Mouse (Mus musculus): ENCODE results near the gene Trim25. TPM values are rescaled to one million over a fixed set of nuclear protein-coding genes. Genes with fewer than 3 reads are reported as not detected.
"Not testable (repeated sequence)": the region's sequence is repeated elsewhere in the genome, so short reads cannot be mapped to it uniquely, and the experiment has no call there.

Gene Trim25
- total RNA-seq, 2 experiments from 2014 or later: 20.5 to 22.7 TPM

DNA sequence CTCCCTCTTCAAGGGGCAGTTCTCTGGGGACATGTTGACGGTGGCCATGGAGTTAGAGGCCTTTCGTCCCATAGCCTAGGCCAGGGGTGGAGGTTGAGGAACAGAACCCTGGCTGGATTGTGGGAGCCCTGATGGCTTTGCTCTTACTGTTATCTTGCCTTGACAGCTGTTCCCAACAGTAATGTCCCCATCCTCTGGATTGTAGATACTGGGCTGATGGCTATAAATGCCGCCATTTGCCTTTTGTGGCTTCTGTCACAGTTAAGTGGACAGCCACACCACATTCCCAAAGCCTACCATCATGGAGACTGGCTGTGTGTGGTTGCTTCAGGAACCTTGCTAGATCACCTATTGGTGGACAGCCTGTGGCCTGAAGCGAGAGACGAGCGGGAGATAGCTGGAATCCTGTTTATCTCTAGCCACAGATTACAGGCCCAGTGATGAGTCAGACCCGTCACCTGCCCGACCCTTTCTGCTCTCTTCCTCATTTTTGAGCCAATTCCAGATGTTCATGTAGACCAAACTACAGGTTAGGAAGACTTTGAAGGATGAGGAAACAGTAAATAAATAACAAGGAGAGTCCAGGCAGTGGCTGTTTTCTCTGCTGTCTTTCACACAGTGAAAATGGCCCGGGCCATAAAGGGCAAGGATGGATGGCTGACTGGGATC lies 18.5 kb downstream of the Trim25 start:
- intact Hi-C loops (cut with DNase I): no loop called here
- no peak for DNase-seq (ENCODE audit: low spot score)

DNA sequence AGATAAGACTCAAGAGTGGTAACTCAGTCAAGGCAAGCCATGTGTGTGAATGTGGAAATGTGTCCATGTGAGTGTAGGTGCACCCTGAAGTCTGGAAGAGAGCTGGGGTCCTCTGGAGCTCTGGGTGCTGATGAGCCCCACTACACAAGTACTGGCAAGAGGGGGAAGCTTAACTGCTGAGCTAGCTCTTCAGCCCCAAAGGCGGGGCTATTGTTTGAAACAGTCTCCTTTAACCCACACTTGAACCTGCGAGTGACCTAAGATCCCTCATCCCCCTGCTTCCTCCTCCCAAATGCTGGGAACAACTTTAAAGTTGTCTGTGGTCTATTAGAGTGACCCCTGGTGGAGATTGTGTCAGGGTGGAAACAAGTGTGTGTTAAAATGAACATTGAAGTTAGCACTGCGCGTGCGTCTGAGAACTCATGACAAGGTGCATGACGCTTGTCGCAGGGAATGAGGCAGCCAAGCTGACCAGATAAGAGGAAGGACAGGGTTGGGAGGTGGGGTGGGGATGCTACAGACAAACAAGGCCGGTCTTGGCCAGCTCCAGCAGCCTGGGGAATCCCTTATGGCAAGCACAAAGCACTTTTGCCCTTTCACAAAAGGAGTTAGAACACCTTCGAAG lies 21.6 kb downstream of the Trim25 start:
- intact Hi-C loops (cut with DNase I): no loop called here

DNA sequence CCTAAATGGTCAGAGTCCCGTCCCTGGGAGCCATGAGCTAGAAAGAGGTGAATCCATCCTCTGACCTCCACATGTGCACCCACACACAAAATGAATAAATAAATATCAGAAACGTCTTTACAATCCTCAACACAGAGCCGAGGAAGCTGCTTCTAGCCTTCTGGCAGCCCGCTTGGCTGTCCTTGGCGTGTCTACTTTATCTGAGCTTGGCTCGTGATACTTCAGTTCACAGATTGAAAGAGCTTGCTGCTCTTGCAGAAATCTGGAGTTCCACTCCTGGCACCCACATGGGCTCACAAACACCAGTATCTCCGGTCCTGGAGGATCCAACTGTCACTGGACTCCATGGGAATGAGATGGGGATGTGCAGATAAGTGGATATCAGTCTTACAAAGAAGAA lies 22.5 kb downstream of the Trim25 start:
- intact Hi-C loops (cut with DNase I): loop anchor here (2.0 kb wide), 1 partner anchor 17 kb away; no protein-coding TSS in a partner anchor
- no peak for DNase-seq (ENCODE audit: low spot score)

More for the DNA sequence above, 21.6 kb downstream of the Trim25 start:
- DNase-seq (ENCODE audit: low spot score): no peak

DNA sequence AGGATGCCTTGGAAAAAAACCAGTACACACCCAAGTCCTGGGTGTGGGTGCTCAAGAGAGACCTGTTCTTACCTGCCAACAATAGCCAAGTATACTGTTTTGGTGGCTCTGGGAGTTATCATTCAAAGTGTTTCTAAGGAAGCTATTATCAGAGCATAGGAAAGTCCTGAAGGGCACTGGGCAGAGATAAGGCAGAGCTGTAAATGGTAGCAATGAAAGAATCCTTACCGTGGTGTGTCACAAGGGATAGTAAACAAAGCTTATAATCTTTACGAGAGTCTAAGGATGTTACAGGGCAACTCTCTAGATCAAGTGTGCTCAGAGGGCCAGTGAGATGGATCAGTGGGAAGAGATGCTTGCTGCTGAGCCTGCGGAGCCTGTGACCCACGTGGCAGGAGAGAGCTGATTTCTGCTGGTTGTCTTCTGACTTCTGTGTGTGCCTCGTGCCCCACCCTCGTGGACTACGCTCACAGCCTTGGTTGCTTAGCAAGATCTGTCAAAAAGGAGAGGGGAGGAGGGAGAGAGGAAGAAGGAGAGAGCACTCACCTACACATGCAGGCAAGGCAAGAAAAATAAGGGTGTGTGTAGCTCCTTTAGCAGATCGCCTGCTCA lies 23.1 kb downstream of the Trim25 start:
- intact Hi-C loops (cut with DNase I): loop anchor here (2.0 kb wide), 1 partner anchor 17 kb away; no protein-coding TSS in a partner anchor
- no peak for DNase-seq (ENCODE audit: low spot score)

DNA sequence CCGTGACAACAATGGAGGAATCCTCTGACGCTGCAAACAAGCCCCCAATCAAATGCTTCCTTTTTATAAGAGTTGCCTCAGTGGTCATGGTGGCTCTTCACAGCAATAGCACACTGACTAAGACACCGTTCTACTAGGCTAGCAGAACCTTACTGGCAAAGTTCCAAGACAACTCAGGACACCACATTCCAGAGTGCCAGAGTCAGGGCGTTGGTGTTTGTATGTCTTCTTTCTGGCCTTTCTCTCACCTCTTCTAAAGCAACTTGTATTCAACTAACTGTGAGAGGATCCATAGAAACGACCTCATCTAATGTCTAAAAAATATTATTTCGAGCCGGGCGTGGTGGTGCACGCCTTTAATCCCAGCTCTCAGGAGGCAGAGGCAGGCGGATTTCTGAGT lies 24.3 kb downstream of the Trim25 start:
- intact Hi-C loops (cut with DNase I): loop anchor here (2.0 kb wide), 1 partner anchor 19 kb away; no protein-coding TSS in a partner anchor
- no peak for DNase-seq (ENCODE audit: low spot score)

DNA sequence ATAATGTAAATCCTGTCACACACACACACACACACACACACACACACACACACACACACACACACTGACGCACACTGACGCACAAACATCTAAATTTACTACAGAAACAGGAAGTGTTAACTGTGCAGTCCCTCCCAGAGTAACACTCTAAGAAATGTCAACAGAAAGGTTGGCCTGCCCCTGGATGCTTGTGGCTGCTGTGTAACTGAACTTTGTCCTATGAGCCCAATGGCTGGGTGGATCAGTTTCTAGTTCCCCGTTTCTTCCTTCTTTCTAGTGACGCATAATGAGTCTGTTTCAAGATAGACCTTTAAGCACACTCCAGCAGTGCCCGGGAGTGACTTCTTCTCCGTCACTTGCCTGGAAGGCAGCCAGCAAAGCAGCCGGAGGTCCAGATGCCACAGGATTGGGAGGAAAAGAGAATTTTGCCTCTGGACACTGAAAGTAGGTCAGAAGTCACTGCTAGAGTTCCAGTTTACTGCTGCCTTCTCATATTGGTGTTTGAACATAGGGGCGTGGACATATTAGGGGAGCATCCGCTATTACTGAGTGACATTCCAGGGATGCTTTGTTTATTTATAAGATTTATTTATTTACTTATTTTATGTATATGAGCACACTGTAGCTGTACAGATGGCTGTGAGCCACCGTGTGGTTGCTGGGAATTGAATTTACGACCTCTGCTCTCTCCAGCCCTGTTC lies 25.2 kb downstream of the Trim25 start:
- intact Hi-C loops (cut with DNase I): no loop called here

DNA sequence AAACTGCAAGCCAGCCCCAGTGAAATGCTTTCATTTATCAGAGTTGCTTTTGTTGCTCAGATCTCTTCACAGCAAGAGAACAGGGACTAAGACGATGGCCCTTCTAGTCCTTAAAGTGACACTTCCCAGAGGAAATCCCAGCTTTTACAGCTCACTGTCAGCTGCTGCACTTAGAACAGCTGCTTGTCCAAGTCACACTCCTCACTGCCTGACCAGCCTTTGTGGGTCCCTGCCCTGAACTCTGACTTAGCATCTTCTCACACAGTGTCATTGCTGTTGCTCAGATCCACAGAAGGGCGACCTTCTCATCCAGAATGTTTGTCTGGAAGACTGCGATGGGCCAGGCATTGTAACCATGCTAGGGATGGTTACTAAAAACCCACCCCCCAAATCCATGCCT lies 26.4 kb downstream of the Trim25 start:
- DNase-seq (ENCODE audit: low spot score): no peak
- intact Hi-C loops (cut with DNase I): no loop called here

More for the DNA sequence above, 25.2 kb downstream of the Trim25 start:
- DNase-seq (ENCODE audit: low spot score): peak; percentile 77

DNA sequence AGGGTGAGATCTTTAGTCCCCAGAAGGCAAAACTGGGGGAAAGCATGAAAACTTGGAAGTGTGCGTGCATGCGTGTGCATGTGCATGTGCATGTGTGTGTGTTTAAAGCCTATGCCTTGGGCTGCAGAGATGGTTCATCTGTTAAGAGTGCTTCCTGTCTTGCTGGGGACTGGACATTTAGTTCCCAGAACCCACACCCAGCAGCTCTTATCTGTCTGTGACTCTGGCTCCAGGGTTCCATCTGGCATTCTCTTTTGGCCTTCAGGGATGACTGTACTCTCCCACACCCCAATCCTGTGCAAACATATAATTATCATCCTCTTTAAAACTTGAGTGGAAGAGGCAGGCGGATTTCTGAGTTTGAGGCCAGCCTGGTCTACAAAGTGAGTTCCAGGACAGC lies 26.9 kb downstream of the Trim25 start:
- intact Hi-C loops (cut with DNase I): no loop called here
- peak; percentile 17 for DNase-seq (ENCODE audit: low spot score)

DNA sequence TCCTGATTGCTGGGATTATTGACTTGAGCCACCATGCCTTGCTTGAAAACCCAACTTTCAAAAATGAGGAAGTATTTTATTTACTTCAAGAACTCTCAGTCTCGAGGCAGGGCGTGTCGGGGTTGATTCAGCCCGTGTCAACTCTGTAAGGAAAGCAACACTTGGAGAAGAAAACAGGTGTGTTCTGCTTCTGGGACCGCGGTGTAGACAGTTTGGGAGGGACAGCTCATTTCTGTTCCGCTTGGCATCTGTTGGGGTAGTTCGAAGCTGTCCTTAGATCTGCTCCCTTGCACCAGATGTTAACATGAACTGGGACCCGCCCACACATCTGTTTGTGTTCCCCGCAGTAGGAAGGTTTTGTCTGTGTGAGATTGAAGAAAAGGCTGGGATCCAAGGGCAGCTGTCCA lies 28.8 kb downstream of the Trim25 start:
- DNase-seq (ENCODE audit: low spot score): peak; percentile 65
- intact Hi-C loops (cut with DNase I): loop anchor here (2.0 kb wide), 1 partner anchor 29 kb away; the partner anchor contains the start of gene Trim25

DNA sequence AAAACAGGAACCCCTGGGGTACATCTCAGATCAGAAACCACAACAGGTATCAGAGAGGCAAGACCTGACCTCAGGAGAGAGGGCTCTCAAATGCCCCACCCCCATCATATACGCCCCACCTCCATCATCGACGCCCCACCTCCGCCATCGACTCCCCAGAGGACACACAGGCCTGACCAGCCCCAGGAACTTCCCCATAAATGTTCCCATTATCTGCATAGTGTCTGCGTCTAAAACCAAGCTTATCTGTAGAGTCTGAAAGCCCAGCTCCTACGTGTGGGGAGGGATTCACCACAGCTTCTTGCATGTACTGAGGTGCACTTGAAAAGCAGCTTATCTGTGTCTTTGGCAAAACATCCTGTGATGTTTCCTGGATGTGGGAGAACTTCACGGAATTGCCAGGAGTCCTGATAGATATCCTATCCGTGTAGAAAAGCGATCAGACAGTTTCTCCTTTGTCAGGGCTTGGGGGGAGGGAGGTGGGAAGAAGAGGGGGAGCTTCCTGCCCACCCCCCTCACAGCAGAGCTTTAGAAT lies 29.8 kb downstream of the Trim25 start:
- peak; percentile 26 for DNase-seq (ENCODE audit: low spot score)
- intact Hi-C loops (cut with DNase I): loop anchor here (2.0 kb wide), 1 partner anchor 30 kb away; the partner anchor contains the start of gene Trim25

DNA sequence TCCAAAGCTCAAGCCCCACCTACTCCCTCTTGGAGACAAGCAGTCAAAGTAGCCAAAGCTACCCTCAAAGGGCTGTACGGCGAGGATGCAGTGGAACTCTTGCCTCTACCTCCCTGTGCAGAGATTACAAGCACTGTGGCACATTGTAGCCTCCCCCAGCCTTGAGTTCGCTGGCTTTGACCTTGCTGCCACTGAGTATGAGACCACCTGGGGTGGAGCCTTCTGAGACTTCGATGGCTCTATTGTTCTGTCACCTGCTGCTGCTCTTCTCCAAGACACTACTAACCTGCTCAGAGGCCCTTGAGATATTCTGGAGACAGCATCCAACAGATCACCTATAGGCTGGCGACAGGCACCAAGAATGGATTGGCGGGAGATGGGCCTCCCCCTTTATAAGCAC lies 31.4 kb downstream of the Trim25 start:
- intact Hi-C loops (cut with DNase I): no loop called here
- no peak for DNase-seq (ENCODE audit: low spot score)

DNA sequence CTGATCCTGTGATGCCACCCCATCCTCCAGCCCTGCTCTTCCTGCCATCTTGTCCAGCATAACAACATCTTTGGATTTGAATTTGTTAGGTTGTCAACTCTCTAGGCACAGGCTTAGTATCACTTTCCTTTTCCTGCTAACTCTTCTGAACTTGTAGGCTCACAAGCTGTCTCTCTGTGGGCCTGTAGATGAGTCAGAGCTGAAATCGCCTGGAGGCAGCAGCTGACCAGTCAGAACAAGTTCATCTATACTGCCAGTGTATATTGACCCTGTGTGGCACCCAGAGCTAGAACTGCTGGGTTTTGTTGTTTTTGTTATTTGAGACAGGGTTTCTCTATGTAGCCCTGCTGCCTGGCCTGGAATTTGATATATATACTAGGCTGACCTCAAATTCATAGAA lies 32.0 kb downstream of the Trim25 start:
- intact Hi-C loops (cut with DNase I): no loop called here
- DNase-seq (ENCODE audit: low spot score): no peak

DNA sequence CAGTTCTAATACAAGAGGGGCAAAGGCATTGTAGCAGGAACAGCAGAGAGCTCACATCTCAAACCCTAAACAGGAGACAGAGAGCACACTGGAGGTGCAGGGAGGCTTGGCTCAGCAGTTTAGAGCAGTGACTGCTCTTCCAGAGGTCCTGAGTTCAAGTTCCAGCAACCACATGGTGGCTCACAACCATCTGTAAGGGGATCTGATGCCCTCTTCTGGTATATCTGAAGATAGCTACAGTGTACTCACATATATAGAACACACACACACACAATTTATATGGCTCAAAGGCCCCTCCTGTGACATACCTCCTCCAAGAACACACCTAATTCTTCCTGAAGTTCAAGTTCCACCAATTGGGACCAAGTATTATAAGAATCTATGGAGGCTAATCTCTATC lies 35.4 kb downstream of the Trim25 start:
- no peak for DNase-seq (ENCODE audit: low spot score)
- intact Hi-C loops (cut with DNase I): no loop called here

DNA sequence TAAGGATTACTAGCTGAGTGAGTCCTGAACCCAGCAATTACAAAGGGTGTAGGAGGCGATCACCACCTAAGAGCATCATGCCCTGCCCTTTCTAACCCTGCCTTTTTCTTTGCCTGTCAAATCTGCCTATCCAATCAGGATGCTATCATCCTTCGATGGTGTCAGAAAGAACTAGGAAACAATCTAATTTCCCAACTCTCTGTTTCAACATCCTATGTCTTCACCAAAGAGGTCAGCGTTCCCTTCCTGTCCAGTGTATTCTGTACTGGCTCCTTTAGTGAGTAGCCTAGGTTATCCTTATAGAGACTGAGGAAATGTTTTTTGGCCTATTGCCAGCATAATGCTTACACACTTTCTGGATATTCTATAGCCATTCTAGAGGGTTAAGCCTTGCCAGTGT lies 36.4 kb downstream of the Trim25 start:
- intact Hi-C loops (cut with DNase I): loop anchor here (1.0 kb wide), 1 partner anchor 43 kb away; no protein-coding TSS in a partner anchor
- DNase-seq (ENCODE audit: low spot score): no peak

DNA sequence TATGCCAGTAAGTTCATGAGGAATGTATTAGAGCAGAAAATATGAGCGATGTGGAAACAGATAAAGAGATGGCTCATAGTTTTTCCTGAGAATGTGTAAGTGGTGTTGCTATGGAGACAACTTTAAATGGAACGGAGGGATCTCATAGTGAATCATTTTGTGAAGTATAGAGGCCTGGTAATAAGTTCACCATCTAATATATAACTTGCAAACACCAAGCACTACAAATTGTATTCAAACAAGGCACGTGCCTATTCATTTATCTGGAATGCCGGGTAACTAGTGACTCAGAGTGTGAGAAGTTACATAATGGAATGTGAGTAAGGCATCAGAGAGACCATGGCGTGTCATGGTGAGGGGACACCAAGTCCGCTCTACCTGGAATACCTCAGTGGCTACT lies 39.3 kb downstream of the Trim25 start:
- DNase-seq (ENCODE audit: low spot score): no peak
- intact Hi-C loops (cut with DNase I): no loop called here

DNA sequence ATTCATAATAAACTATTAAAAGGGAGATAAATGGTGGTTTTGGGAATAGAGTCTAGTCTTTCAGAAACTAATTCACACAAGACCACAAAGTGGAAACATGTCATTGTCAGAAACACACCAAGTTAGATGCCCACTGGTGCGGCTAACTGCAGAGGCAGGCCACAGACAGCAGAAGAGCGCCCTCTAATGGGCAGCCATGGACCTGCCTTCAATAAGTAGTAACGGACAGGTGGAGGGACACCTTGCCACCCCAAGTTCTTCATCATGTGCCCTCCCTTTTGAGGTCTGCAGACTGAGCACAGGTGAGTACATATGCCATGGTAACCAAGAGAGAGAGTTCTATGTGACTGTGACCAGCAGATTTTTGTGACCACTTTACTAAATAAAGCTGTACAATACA lies 40.1 kb downstream of the Trim25 start:
- intact Hi-C loops (cut with DNase I): loop anchor here (1.0 kb wide), 1 partner anchor 50 kb away; no protein-coding TSS in a partner anchor
- peak; percentile 28 for DNase-seq (ENCODE audit: low spot score)

DNA sequence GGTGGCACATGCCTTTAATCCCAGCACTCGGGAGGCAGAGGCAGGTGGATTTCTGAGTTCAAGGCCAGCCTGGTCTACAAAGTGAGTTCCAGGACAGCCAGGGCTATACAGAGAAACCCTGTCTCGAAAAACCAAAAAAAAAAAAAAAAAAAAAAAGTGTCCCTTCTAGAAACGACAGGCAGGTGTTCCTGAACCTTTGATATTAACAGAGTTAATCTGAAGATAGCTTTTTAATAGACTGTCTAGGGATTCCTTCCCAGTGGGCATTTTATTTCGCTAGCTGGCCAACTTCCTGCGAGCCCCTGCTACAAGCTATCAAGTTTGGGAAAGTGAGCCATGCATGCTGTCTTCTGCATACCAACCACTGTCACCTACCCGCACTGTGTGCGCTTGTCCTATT lies 41.9 kb downstream of the Trim25 start:
- intact Hi-C loops (cut with DNase I); DNase-seq (ENCODE audit: low spot score): not testable (repeated sequence)

DNA sequence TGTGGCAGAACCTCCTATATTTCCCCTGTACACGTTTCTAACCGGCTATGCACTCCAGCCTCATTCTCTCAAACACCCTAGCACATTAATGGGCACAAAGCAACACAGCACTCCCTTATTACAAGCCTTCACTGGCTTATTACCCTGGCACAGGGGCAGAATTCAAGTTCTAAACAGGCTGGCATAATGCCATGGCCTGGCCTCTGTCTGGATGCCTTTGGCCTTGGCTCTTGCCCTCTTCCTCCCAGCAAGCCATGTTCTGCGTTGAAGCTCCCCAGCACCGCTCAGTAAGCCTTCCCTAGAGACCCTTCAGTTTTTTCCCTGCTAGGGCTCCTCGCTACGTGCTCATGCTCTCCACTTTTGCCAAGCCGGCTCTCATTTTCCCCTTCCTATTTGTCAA lies 43.9 kb downstream of the Trim25 start:
- no peak for DNase-seq (ENCODE audit: low spot score)
- intact Hi-C loops (cut with DNase I): no loop called here

DNA sequence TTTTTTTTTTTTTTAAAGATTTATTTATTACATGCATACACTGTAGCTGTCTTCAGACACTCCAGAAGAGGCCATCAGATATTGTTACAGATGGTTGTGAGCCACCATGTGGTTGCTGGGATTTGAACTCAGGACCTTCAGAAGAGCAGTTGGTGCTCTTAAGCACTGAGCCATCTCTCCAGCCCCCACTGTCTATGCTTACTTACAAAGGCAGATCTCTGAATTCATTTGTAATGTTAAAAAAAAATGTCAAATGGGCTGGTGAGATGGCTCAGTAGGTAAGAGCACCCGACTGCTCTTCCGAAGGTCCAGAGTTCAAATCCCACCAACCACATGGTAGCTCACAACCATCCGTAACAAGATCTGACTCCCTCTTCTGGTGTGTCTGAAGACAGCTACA lies 46.3 kb downstream of the Trim25 start:
- intact Hi-C loops (cut with DNase I); DNase-seq (ENCODE audit: low spot score): not testable (repeated sequence)

DNA sequence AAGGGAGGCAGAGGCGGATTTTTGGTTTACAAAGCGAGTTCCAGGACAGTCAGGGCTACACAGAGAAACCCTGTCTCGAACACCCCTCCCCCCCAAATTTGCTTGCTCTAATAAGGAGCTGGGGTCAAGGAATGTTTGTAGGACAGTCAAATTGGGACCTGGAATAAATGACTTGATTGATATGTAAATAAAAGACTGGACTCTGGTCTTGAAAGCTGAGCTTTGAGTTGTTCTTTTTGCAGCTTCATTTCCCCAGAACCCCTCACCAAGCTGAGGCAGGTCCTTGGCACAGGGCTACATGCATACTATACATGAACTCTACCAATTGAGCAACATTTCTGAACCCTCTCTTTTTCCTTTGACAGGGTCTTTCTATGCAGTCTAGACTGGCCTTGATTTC lies 46.8 kb downstream of the Trim25 start:
- intact Hi-C loops (cut with DNase I): no loop called here
- no peak for DNase-seq (ENCODE audit: low spot score)

Measured in heart, postnatal 25 days (tissue).